In the genomic region with DNA sequence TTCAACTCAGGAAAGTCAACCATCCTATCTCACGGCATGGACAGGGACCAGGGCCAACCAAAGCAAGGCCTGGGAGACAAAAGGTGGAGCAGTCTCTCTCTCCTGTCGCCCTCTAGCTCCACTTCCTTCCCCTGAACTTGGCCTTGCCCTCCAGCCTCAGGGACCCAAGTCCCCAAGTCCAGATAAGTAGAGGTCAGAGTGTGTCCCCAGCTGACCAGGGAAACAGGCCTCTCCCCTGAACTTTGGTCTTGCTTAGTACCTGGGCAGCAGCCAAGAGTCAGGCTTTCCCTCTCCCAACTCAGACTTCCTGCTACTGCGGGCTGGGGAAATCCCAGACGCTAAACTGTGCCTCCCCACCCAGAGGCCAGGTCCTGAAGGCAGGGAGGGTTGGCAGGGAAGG, we compare ENCODE assay signal across 9 mouse cellular contexts. TPM values are rescaled to one million over a fixed set of nuclear protein-coding genes. Genes with fewer than 3 reads are reported as not detected.
DNase-seq lines count a peak whose midpoint lies in the region; ATAC-seq lines count a peak whose summit lies in the region.
"Had no signal": no experiment of that assay in that cellular context is flagged by ENCODE, and none has a peak within 500 bp of the region (broad histone marks: within the 10 kb centered on the region; RNA-seq: fewer than 3 reads in every experiment).

No protein-coding gene starts in this region.

- no peak overlapping the region for H3K4me3 ChIP-seq in heart, embryonic 16.5 days (ENCODE audit: low read length)
- H3K4me3 ChIP-seq in stomach, embryonic 16.5 days (replicated peaks; ENCODE audit: low read length), result no peak overlapping the region
- H3K4me3 ChIP-seq in midbrain, embryonic 10.5 days, result no peak overlapping the region

- DNase-seq in ovary, postnatal 36 days (ENCODE audit: low spot score), result peak; percentile 31
- no peak for DNase-seq in ovary, postnatal 14 days (ENCODE audit: low spot score)
- peak; percentile 98 for DNase-seq in large intestine, adult 2 months (ENCODE audit: low read depth, low spot score)
- no peak for DNase-seq in natural killer cell, adult 2 months (ENCODE audit: low spot score in 2 of 2)
- DNase-seq in spleen, adult 12 weeks (ENCODE audit: low spot score), result no peak
- DNase-seq in midbrain, embryonic 10.5 days (ENCODE audit: low spot score), result no peak
- DNase-seq: thymus, postnatal 36 days had no signal

- no peak overlapping the region for H3K27ac ChIP-seq in heart, embryonic 16.5 days (ENCODE audit: low read length)
- peak overlapping the region; percentile 34 for H3K27ac ChIP-seq in stomach, embryonic 16.5 days (ENCODE audit: low read length)
- H3K27ac ChIP-seq in midbrain, embryonic 10.5 days (replicated peaks), result no peak overlapping the region

- H3K9ac ChIP-seq in heart, embryonic 16.5 days (ENCODE audit: low read length), result no peak overlapping the region
- H3K9ac ChIP-seq in stomach, embryonic 16.5 days (ENCODE audit: low read length), result 0 out of 2 replicates have a peak overlapping the region, but pooled peaks have one; percentile 10

- H3K36me3 ChIP-seq in heart, embryonic 16.5 days (ENCODE audit: control insufficient read depth, insufficient read depth), result no peaks in the 10 kb centered on the region
- H3K36me3 ChIP-seq in stomach, embryonic 16.5 days (ENCODE audit: control insufficient read depth, insufficient read depth, low read length), result no peaks in the 10 kb centered on the region
- no peaks in the 10 kb centered on the region for H3K36me3 ChIP-seq in midbrain, embryonic 10.5 days

- WGBS in heart, embryonic 16.5 days, result 21% methylated on average over 4 of the region's 4 CpGs
- 10% methylated on average over 4 of the region's 4 CpGs for WGBS in large intestine, adult 2 months
- WGBS in stomach, embryonic 16.5 days, result 40% methylated on average over 4 of the region's 4 CpGs
- 54% methylated on average over 4 of the region's 4 CpGs for WGBS in midbrain, embryonic 10.5 days

- H3K4me2 ChIP-seq in heart, embryonic 16.5 days (ENCODE audit: low read depth, low read length), result no peak overlapping the region
- H3K4me2 ChIP-seq in stomach, embryonic 16.5 days (ENCODE audit: low read depth, low read length), result no peak overlapping the region

- peak; percentile 53 for ATAC-seq in heart, embryonic 16.5 days (replicated peaks; ENCODE audit: extremely low read depth, insufficient read depth, low FRiP score)
- peak; percentile 71 for ATAC-seq in stomach, embryonic 16.5 days (ENCODE audit: insufficient read depth, low FRiP score)

- H3K4me1 ChIP-seq in heart, embryonic 16.5 days (ENCODE audit: control insufficient read depth, insufficient read depth, low read length), result peaks cover 28% of the 10 kb centered on the region
- H3K4me1 ChIP-seq in stomach, embryonic 16.5 days (ENCODE audit: control insufficient read depth, insufficient read depth, low read length), result peaks cover 23% of the 10 kb centered on the region
- H3K4me1 ChIP-seq in midbrain, embryonic 10.5 days, result peaks cover 30% of the 10 kb centered on the region

- peaks cover 3% of the 10 kb centered on the region; the same call in 1 of the 2 replicates for H3K27me3 ChIP-seq in heart, embryonic 16.5 days (ENCODE audit: control insufficient read depth, insufficient read depth, low read length)
- no peaks in the 10 kb centered on the region for H3K27me3 ChIP-seq in stomach, embryonic 16.5 days (ENCODE audit: control insufficient read depth, insufficient read depth, low read length)
- peaks cover 24% of the 10 kb centered on the region for H3K27me3 ChIP-seq in midbrain, embryonic 10.5 days (ENCODE audit: low read depth, poor library complexity, severe bottlenecking)

- H3K9me3 ChIP-seq in heart, embryonic 16.5 days (replicated peaks; ENCODE audit: control insufficient read depth, low read length), result no peaks in the 10 kb centered on the region
- H3K9me3 ChIP-seq in stomach, embryonic 16.5 days (replicated peaks; ENCODE audit: control insufficient read depth, low read length), result no peaks in the 10 kb centered on the region
- H3K9me3 ChIP-seq in midbrain, embryonic 10.5 days (replicated peaks), result no peaks in the 10 kb centered on the region

RNA-seq across cellular contexts. Expression of a gene that starts 16.1 kb away (rescaled TPM):
- polyA plus RNA-seq in heart, embryonic 16.5 days (2015; fragmentation: Nextera tagmentation; extraction: Ambion mirVana), result 11.5 and 11.8 TPM in 2 replicates
- polyA plus RNA-seq in large intestine, adult 2 months (2012; rRNA removed), result 13.1 and 25.2 TPM in 2 replicates
- polyA plus RNA-seq in stomach, embryonic 16.5 days (2015; fragmentation: Nextera tagmentation; extraction: Ambion mirVana), result 14.4 and 17.1 TPM in 2 replicates
- polyA plus RNA-seq in midbrain, embryonic 10.5 days (2016; fragmentation: Nextera tagmentation; extraction: Ambion mirVana), result 9.8 and 11.8 TPM in 2 replicates

Comparison
In these comparisons a context has a peak if more than half of its experiments do, and no peak if none do; other contexts are left out.
1. DNase-seq: peak in ovary, postnatal 36 days (single experiment) and large intestine, adult 2 months (single experiment); none in ovary, postnatal 14 days (single experiment), natural killer cell, adult 2 months (0 of 2), spleen, adult 12 weeks (single experiment) and midbrain, embryonic 10.5 days (single experiment).